Mouse (Mus musculus) kidney, adult 18-20 months (tissue): ENCODE data around the gene Tjap1.
A peak's percentile ranks its signal among the peaks of the same experiment; 100 is the strongest.

Experiments used
- DNase-seq: peaks from one replicate; pipeline ENCODE4 v3.0.0; 2021

Gene Tjap1

DNA sequence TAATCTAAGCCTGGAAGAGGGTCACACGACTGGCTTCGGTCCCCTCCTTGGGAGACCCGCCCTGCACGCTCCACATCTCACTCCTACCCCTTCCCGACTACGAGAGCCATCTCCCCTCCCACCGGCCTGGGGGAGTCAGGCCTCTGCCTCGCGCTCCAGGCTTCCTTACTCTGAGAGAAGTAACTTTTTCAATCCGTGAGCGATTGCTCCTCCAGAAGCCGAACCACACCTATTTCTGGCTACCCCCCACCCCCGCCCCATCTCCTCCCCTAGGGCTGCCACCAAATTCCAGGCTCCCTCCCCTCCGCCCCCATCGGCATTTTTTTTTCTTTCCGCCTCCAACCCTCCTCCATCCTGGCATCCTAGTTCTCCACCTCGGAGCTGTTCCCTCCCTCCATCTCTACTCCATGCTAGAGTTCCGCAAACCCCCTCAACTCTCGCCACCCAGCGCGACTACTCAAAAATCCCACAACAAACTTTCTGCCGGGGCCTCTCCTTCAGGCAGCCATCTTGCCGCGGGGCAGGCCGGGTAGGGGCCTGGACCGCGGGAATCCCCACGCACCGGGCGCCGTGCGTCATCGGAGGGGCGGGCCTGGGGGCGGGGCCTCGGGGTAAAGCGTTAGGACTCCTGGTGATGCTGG, at the start of gene Tjap1:
Gene Tjap1, minus strand, starts transcription at position 544 of the 641 bp plus-strand sequence.
- DNase-seq = peak; percentile 86

GRCm38 (mm10) chr17:46328723-46329122, 45.9 kb upstream of the Tjap1 start:
- no peak for DNase-seq

DNA sequence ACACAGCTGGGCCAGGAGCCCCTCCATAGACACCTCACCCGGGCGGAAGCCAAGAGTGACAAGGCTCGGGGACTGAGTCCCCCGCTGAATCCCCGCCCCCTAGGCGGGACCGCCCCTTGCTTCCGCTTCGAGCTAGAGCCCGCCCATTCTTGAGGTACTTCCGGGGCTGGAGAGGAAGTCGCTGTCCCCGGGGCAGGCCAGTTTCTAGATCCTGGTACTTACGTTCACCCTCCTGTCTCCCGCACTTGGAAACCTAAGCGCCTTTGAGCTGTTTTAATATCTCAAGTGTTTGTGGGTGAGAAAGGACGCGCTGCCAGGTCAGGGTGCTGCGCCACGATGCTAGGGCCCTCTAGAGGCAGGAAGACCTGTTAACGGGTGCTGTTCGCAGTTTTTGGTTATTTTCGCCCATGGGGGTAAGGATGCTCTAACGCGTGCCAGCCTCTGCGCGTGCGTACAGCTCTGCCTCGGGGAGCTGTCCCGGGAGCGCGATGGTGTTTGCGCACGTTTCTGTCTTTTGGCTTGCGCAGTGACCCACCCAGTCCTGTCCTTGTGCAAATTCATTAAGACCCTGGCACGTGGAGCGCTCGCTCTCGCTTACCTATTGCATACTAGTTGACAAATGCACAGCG, 45.2 kb upstream of the Tjap1 start, which contains the start of gene Abcc10:
Gene Abcc10, minus strand, starts transcription at position 447 of the 629 bp plus-strand sequence.
- DNase-seq = peak; percentile 97

DNA sequence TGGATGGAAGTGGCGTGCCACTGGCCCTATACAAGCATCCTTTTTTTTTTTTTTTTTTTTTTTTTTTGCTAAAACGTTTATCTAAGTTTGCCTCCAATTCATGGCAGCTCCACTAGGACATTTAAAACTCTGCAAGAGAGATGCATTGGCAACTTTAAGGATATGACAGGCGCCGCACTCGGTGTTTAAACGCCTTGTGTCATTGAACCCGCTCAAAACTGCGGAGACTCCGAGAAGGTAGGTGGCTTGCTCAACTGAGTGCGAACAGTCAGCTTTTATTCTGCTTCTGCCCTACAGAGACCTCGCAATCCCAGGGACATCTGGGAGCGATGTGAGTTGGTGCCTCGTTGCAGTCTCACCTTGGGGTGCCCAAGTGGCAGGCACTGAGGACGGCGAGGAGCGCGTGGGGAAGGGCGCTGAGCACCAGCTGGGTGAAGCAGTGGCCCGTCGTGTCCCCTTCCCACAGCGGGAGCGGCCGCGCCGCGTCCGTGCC, 44.6 kb upstream of the Tjap1 start:
- DNase-seq = no peak

DNA sequence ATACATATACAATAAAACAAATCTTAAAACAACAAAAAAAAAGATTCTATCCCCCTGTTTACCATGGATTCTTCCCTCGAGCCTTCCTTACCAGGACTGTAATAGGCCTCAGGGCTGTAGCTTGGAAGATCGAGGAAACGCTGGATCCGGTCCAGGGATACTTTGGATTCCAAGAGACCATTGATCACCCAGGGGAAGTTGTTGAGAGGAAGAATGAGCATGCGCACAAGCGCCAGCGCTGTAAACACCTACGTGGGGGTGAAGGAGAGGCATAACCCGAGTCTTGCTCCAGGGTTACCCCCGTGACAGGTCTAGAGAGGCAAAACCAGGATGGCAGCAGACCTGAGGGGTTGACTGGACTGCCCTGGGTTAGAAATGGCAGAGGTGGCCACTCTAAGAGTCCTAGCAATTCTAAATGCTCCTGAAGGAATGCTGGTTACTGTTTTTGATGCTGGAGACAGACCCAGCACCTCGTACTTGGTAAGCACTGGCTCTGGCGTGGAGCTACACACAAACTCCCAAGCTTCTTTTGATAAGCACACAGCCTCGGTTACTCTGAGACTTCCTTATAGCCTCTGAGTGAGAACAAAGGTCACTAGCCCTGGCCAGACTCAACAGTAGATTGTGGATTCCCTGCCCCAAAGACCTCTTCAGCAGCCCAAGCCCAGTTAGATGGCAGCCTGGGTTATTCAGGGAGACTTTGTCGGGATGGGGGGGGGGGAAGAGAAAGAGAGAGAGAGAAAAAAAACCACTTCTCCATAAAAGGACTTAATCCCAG, 39.4 kb upstream of the Tjap1 start:
- DNase-seq = peak; percentile 11

DNA sequence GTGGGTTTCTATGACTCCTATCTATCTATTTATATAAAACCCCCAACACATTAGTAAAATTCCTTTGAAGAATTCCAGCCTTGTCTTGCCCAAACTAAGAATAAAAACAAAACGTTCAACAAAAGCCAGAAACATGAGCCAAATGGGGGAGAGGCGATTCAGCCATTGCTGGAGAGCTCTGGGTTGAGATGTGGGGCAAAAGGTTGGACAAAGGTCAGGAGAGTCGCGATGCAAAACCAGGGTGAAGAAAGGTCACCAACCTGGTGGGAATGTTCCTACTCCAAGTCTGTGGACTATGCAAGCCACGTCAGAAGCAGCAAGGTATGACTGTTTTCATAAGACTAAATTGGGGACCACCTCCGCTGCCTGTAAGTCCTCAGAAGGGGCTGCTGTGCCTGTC, 37.7 kb upstream of the Tjap1 start:
- no peak for DNase-seq

DNA sequence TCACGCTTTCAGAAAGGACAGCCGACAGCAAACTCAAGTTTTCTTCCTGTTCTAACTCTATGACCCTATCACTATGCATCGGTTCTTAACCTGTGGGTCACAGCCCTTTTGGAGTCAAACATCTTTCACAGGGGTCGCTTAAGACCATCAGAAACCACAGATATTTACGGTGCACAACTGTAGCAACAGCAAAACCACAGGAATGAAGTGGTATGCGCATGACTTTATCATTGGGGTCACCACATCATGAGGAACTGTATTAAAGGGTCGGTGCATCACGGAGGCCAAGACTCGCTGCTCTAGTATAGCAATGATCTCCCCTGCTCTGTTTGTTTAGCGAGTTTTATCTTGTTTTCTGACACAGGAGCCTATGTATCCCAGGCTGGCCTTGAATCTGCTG, 33.0 kb upstream of the Tjap1 start:
- DNase-seq = no peak

DNA sequence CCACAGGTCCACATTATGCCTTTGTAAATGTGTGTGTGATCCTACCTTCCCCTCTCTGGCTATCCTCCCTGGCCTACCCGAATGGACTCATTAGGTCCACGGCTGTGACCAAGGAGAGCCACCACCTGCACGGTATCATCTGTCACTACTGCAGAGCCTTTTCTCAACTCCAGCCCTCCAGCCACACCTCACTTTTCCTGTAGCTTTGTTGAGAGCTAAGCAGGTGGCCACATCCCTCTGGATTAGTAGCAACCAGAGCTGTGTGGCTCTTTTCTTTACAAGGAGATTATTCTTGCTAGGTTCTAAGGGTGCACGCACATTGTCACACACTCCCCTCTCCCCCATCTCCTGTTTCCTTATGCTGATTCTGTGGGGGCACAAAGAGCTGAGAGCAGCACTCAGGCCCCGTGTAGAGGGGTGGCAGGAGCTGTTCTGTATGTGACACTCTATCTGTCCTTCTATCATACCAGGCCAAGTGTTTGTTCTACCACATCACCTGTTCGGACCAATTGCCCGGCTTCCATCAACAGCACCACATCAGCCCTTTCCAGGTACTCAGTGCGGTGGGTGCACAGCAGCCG, 30.4 kb upstream of the Tjap1 start:
- DNase-seq = no peak

DNA sequence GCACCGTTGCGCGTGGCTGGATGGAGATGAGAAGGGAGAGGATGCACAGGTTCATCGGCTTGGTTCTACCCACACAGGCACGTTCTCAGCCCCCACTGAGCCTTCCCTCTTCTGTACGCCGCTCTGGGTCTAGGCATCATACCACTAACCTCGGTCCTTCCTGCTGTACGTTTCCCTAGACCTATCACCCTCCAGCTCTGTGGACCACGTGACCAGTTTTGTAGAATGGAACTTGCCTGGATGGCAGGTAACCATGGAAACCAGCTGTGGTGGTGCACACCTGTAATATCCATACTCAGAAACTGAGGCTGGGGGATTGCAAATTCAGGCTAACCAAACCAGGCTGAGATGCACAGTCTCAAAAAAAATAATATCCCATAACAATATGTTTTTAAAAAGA, 27.7 kb upstream of the Tjap1 start:
- DNase-seq = no peak

- DNase-seq = no peak
These were observed 27.0 kb upstream of the Tjap1 start for GRCm38 (mm10) chr17:46309835-46310234.

GRCm38 (mm10) chr17:46306956-46307355, 24.1 kb upstream of the Tjap1 start:
- DNase-seq = no peak

- no peak for DNase-seq
These were observed 21.4 kb upstream of the Tjap1 start for GRCm38 (mm10) chr17:46304184-46304583.

- DNase-seq = no peak
These were observed 19.1 kb upstream of the Tjap1 start for GRCm38 (mm10) chr17:46301892-46302291.

- peak; percentile 92 for DNase-seq
These were observed 15.5 kb upstream of the Tjap1 start for GRCm38 (mm10) chr17:46298220-46298913.

DNA sequence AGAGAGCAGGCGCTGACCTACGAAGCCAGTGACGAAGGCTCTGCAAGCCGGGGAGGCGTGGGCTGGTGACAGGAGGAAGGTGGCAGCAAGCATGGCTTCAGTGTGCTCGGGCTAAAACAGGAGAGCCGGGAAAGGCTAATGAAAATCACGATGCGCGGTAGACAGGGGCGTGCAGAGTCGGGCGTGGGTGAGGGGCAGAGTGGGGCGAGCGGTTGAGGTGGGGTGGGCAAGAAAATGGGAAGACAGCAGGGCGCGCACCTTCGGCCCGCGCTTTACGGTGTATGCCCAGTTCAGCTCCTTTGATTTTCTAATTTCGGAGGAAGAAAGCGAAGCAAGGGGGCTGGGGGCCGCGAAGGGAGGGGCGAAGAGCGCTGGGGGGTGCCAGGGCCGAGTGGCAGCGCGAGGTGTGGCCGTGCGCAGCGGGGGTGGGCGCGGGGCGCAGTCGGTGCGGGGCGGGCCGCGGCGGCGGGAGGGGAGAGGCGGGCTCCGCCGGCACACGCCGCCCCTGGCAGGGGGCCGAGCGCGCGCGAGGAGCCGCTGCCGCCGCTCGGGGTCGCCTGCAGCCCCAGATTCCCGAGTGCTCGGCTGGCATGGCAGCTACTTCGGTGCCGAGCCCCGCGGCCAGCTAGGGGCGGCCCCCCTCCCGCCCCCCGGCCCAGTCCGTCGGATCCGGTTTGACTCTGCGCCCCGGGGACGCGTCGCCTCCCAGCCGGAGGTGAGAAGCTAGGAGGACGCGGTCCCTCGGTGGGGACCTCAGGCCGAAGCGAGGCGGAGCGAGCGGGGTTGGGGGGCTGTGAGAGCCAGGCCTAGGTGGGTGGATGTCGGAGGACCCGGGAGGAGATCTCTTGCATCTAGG, 14.8 kb upstream of the Tjap1 start, which contains the start of gene Dlk2:
Gene Dlk2, plus strand, starts transcription at position 58 of the 856 bp plus-strand sequence.
- no peak for DNase-seq

- no peak for DNase-seq
These were observed 14.2 kb upstream of the Tjap1 start for GRCm38 (mm10) chr17:46297028-46297363.

DNA sequence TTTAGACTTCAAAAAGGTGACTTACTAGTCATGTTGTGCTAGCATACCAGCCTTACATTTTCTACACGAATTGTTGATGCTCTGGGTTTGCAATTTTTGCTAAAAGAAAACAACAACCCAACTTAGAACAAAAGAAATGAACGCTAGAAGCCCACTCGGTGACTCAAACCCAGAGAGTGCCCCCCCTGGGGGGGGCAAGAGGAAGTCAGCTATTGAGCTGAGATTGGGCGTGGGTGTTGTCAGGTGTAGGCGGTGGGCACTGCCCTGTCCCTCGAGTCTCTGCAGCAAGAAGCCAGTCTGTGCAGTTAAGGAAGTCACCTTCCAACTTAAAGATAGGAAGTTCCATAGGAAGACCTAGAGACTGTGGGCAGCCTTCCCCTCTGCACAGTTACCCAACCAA, 13.8 kb upstream of the Tjap1 start:
- no peak for DNase-seq

DNA sequence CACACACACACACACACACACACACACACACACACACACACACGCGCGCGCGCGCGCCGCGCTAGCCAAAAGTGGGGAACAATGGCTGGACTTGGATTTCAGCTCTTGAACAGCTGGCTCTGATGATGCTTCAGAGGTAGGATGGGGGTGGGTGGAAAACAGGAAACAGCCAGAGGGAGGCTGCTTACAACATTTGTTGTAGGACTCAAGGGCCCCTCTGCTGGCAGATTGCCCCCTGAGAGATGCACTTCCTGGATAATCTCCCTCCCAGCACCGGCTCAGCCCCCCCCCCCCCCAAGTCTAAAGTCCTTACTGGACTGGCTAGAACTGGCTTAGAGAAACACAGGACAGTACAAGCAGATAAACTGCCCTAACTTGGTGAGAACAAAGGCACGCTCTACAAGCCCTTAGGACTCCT, 4.9 kb upstream of the Tjap1 start:
- peak; percentile 38 for DNase-seq

DNA sequence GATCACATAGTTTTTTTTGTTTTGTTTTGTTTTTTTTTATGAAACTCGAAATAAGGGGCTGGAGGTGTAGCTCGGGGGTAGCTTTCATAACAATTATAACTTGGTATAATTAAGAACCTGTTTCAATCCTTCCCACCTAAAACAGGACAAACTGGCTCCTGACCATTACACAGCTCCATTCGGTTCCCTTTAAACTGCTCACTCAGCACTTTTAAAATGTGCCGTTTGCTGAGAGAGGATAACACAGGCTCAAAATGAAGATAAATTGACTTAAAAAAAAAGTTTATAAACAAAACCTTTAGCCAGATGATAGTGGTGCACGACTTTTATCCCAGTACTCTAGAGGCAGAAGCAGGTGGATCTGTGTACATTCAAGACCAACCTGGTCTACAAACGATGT, 2.6 kb upstream of the Tjap1 start:
- no peak for DNase-seq

DNA sequence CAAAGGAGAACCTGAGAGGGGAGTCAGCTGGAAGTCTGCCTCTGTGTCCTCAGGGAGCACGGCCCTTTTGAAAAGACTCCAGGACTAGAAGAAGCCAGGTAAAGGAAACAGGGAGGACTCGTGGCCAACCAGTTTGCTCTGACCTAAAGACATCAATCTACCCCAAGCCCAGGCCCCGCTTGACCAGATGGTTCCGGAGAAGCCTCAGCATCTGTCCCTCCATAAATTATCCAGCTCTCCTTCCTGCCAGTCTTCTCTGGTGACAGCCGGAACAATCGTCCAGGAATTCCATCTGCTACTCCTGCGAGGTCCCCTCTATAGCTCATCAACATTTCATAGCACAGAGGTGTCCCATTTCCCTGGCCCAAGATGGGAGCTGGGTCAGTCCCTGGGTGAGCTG, 1.8 kb upstream of the Tjap1 start:
- DNase-seq = no peak

DNA sequence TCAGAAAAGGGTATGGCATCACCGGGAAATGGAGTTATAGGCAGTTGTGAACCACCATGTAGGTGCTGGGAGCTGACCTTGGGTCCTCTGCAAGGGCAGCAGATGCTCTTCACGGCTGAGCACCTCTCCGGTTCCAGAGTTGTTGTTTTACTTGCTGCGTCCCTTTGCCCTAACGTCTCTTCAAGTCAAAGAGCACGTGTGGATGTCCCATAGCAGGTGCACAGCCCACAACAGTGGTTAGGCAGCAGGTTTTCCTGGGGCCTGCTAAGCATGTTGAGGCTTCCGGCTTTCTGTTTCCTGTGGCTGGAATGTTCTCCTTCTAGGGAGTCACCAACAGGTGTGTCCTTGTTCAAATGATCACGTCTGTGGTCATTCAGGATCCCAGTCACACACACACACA, 1.1 kb upstream of the Tjap1 start:
- peak; percentile 22 for DNase-seq

DNA sequence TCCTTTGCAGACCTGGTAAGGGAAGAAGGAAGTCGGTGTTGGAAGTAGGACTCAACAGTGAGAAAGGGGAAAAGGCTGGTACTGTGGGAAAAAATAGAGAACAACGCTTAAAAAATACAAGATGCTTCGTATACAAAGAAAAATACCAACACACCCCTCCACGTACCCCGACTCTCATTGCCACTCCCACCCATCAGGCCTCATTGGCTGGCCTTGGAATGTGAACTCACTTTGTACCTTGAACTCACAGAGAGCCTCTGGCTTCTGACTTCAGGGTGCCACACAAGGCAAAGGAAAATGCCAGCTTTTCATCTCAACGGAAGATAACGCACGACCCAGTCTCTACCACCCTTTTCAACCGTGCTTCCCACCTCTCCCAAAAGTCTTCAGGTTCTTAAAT, 314 bp upstream of the Tjap1 start:
- no peak for DNase-seq
